ENCODE assay signal across 8 mouse cellular contexts in the genomic region with DNA sequence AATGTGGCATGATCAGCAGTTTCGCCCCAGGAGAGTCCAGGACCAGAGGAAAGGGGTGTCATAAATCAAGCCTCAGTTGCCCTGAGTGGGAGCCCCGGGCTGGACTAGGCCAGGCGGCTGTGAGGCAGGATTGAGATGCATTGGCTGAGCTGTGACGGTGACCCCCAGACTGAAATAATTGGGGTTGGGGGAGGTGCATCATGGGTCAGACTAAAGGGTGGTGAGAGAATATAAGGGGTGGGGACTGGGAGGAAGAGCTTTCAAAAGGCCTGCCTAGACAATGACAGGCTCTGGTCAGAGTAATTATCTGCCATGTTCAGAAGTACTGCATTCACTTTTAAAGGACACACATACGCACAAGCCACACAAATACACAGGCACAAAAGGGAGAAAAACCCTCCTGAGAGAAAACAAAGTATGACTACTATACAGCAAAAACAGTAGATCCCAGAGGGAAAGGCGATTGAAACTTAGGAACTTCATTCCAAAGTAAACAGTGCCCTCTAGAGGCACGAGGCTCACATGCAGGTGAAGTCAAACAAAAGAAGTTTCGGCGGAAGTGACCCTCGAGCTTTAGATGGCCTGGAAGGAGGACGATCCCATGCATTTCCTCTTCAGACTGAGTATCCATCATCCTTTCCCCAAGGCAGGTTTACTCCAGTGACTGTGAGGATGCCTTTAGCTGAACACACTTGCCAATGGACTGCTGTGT.
DNase-seq lines count a peak whose midpoint lies in the region; ATAC-seq and TF ChIP-seq lines count a peak whose summit lies in the region.

No protein-coding gene starts in this region.

- peak overlapping the region; percentile 30 for H3K4me2 ChIP-seq in forebrain, postnatal 0 days (ENCODE audit: low read depth)
- no peak overlapping the region for H3K4me2 ChIP-seq in hindbrain, embryonic 15.5 days

- 16% methylated on average over 11 of the region's 11 CpGs for WGBS in forebrain, postnatal 0 days
- 14% methylated on average over 11 of the region's 11 CpGs for WGBS in hindbrain, embryonic 15.5 days

- no peak overlapping the region for H3K9ac ChIP-seq in forebrain, postnatal 0 days
- H3K9ac ChIP-seq in hindbrain, embryonic 15.5 days, result no peak overlapping the region

- H3K27ac ChIP-seq in forebrain, postnatal 0 days (ENCODE audit: low read depth, low read length), result no peak overlapping the region
- no peak overlapping the region for H3K27ac ChIP-seq in hindbrain, embryonic 15.5 days (replicated peaks)

- no peaks in the 10 kb centered on the region for H3K27me3 ChIP-seq in forebrain, postnatal 0 days (ENCODE audit: insufficient read depth, low read length)
- H3K27me3 ChIP-seq in hindbrain, embryonic 15.5 days, result no peaks in the 10 kb centered on the region
- no peaks in the 10 kb centered on the region for H3K27me3 ChIP-seq in splenic B cell, adult 2 months (ENCODE audit: control insufficient read depth, insufficient read depth, low read length, poor library complexity, severe bottlenecking)

- ATAC-seq in forebrain, postnatal 0 days, result peak; percentile 45
- ATAC-seq in hindbrain, embryonic 15.5 days (ENCODE audit: low FRiP score, low read depth), result peak; percentile 57

- intact Hi-C loops in left cerebral cortex, postnatal 14 days (cut with DNase I), result loop anchor here (5.0 to 10.0 kb wide), 4 partner anchors 107 to 1517 kb away; no protein-coding TSS in a partner anchor

- TF ChIP-seq CTCF in forebrain, postnatal 0 days (IDR thresholded peaks at IDR 0.05; ENCODE audit: low read depth), result peak; percentile 93

- H3K36me3 ChIP-seq in forebrain, postnatal 0 days (ENCODE audit: insufficient read depth), result no peaks in the 10 kb centered on the region
- no peaks in the 10 kb centered on the region for H3K36me3 ChIP-seq in hindbrain, embryonic 15.5 days
- H3K36me3 ChIP-seq in splenic B cell, adult 2 months (ENCODE audit: control insufficient read depth, insufficient read depth, low read length, poor library complexity, severe bottlenecking), result no peaks in the 10 kb centered on the region

- H3K9me3 ChIP-seq in forebrain, postnatal 0 days (ENCODE audit: low read length), result no peaks in the 10 kb centered on the region
- no peaks in the 10 kb centered on the region for H3K9me3 ChIP-seq in hindbrain, embryonic 15.5 days

- H3K4me1 ChIP-seq in forebrain, postnatal 0 days (ENCODE audit: insufficient read depth), result 0 out of 2 replicates have a peak, but pooled peaks cover 6% of the 10 kb centered on the region
- H3K4me1 ChIP-seq in hindbrain, embryonic 15.5 days (replicated peaks), result 0 out of 2 replicates have a peak, but pooled peaks cover 11% of the 10 kb centered on the region

- H3K4me3 ChIP-seq in forebrain, postnatal 0 days (ENCODE audit: low read depth, low read length), result no peak overlapping the region
- H3K4me3 ChIP-seq in hindbrain, embryonic 15.5 days, result no peak overlapping the region

- DNase-seq in layer of hippocampus, adult 18-20 months (ENCODE audit: low spot score in 2 of 2), result peak; percentile 26 to 73
- DNase-seq in layer of hippocampus, adult 9-11 months, result no peak
- peak; percentile 37 to 46 for DNase-seq in cerebellum, adult 18-20 months
- peak; percentile 88 for DNase-seq in forebrain, postnatal 0 days
- DNase-seq in left cerebral cortex, postnatal 14 days (ENCODE audit: low spot score in 2 of 2), result peak; percentile 67 to 76
- peak; percentile 91 for DNase-seq in mesoderm, embryonic 11.5 days (ENCODE audit: low read depth, low spot score)
- DNase-seq in splenic B cell, adult 2 months (ENCODE audit: low read depth, low spot score), result peak; percentile 2
